Mouse (Mus musculus) ovary, postnatal 36 days (tissue): ENCODE data around the gene Tmed9.
"Not testable (repeated sequence)": the region's sequence is repeated elsewhere in the genome, so short reads cannot be mapped to it uniquely, and the experiment has no call there.

Experiments
- DNase-seq: peaks from one replicate; pipeline ENCODE4 v3.0.0; 2022; ENCODE audit warnings: low spot score, mixed read lengths

Gene Tmed9

DNA sequence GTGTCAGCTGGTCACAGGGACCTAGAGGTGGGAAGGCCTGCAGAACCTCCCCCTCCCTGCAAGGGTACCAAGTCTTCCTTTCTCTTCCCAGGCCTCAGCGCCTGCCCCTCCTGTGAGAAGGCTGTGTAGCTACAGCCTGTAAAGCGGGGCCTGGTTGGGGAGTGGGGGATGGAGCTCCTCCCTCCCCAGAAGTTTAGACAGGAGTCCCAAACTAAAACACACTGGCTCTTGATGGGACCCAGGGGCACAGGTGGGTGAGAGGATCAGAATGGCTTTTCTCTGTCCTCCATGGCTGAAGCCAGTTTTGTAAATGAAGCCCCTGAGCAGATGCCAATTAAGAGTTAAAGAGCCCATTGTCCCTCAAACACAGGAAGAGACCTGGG, 34.1 kb downstream of the Tmed9 start:
- DNase-seq, result no peak

DNA sequence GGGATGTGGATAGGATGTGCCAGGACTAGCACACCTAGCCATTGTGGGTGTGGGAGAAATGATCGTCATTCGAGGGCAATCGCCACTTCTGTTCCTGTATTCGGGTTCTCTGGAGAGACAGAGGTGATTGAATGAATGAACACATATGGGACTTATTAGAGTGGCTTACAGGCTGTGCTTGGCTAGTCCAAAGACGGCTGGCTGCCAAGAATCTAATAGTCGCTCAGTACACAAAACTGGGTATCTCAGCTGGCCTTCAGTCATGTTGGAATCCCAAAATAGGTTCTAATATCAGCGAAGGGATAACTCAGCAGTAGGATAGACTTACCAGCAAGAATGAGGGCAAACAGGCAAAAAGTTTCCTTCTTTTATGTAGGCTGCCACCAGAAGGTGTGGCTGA, 38.5 kb downstream of the Tmed9 start:
- no peak for DNase-seq

DNA sequence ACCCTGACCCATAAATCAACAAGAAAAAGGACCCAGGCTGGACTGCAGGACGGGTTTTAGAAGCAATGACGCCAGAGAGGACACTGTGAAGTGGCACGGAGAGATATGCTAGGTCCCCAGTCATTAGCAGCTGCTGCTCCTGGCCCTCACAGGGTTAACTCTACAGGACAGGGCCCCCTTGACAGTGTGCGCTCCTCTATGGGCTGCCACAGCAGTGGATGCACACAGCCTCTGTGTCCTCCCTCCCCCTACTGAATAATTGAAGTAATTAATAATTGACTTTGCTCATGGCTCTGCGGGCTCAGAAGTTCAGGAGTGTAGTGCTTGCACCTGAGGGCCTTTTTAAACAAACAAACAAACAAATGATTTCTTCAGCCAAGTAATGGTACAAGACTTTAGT, 39.9 kb downstream of the Tmed9 start:
- no peak for DNase-seq

DNA sequence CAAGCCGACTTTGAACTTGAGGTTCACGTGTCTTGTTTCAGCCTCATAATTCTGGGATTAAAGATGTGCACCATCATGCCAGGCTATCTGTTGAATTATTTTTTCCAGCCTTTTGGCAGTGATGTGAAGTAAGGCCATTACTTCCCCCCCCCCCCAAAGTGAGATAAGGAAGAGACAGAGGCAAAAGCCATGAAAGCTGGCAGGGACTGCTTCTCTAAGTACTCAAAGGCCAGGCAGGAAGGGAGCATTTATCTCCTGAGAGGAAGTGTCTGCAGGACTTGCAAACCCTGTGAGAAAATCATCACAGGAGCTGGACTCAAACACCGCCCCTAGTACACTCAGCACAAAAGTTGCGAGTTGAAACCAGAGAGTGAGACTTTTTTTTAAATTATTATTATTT, 45.8 kb downstream of the Tmed9 start:
- DNase-seq, result no peak

DNA sequence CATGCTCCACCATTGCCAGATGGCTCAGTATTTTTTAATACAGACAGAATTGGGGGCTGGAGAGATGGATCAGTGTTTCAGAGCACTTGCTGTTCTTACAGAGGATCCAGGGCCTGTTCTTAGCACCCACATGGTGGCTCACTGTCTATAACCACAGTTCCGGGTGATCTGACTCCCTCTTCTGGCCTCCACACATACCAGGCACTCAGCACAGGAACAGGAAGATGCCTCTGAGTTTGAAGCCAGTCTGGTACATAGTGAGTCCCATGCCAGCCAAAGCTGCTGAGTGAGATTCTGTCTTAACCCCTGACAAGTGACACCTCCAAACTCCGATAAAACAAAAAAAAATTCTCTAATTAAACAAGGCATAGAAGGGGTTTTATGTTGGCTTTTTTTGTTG, 46.7 kb downstream of the Tmed9 start:
- no peak for DNase-seq

DNA sequence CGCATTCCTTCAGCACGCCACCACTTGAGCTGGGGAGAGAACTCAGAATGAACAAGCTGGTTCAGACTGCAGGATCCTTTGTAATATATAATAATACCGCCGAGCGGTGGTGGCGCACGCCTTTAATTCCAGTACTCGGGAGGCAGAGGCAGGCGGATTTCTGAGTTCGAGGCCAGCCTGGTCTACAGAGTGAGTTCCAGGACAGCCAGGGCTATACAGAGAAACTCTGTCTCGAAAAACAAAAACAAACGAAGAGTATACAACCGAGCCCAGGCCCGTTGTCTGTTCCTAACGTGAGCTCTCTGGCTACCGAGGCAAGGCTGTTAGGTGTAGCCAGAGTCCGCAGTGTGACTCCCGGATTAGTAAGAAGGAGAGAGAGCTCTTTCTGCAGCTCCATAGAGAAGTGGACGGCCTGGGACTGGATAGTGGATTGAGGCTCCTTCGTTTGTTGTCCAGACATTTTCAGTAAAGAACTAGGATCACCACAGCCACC, 48.7 kb downstream of the Tmed9 start:
- DNase-seq, result not testable (repeated sequence)

DNA sequence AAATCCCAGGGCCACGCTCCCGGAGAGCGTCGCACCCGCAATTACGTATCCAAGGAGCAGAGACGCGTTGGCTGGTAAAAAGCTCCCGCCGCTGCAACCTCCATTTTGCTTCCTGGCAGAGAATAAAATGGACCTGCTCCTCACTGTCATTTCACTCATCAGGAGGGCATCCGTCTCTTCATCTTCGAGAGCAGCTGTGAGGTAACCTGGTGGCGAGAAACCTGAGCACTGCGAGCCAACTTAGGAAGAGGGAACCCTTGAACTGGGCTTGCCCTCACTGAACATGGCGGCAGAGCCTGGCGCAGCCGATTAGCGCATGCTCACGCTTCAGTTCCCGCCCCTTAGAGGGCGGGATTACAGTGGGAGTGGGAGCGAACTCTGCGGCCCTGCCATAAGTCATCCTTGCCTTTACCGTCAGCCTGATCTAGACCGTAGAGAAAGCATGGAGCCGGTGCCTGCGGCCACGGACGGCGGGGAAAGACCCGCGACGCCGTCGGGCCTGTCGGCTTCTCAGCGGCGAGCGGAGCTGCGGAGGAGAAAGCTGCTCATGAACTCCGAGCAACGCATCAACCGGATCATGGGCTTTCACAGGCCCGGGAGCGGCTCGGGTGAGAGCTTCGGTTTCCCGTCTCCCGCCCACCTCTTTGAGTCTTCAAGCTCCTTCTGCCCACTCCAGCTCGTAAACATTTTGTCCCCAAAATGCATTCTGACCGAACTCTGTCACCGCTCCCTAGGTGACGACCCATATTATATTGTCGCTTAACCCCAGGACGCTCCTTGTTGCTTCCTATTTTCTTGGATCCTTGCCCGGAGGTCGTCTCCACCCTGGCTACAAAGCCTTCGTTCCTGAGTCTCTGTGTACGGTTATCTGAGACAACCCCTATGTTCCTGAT, 49.4 kb downstream of the Tmed9 start, which contains the start of gene Caml:
Caml (plus strand) TSS at position 357 of the 893 bp plus-strand sequence.
- DNase-seq, result peak; percentile 88

DNA sequence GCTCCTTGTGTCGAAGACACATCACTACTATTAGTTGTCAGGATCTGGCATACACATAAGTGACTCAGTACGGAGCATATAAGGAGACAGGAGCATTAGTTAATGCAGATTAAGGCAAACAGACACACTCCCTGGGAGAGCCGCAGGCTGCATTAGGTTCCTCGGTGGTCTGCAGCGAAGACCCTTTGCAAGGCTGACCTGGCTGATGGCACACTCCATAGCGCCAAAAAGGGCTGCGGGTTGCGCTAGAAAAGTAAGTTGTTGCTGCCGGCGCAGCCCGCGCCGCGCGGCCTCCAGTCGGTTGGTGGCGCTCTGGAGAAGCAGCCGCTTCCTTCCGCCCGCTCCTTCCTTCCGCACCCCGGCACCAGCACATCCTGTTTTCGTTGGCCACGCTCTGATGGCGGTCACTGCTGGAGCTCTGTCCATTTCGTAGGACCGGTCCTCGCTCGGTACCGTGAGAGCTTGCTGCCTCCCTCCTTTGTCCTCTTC, 61.2 kb downstream of the Tmed9 start, which contains the start of gene Ddx46:
Ddx46 (plus strand) TSS at position 389 of the 489 bp plus-strand sequence.
- peak; percentile 88 for DNase-seq

DNA sequence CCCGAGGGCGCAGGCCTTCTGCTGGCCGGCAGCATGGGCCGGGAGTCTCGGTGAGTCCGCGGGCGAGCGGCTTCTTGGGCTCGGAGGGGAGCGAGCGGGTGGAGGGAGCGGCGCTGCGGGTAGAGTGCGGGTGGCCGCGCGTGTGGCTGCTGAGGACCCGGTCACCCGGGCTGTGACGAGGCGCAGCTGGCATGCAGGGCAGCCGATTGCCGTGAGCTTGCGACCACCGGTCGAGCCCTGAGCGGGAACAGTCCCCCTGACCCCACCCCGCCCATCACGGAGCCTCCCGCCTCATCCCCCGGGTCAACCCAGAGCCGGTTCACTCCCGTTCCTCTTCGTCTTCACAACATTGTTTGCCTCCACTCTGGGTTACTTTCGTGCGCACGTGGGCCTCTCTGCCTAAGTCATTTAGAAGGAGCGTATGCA, 61.6 kb downstream of the Tmed9 start:
- no peak for DNase-seq

DNA sequence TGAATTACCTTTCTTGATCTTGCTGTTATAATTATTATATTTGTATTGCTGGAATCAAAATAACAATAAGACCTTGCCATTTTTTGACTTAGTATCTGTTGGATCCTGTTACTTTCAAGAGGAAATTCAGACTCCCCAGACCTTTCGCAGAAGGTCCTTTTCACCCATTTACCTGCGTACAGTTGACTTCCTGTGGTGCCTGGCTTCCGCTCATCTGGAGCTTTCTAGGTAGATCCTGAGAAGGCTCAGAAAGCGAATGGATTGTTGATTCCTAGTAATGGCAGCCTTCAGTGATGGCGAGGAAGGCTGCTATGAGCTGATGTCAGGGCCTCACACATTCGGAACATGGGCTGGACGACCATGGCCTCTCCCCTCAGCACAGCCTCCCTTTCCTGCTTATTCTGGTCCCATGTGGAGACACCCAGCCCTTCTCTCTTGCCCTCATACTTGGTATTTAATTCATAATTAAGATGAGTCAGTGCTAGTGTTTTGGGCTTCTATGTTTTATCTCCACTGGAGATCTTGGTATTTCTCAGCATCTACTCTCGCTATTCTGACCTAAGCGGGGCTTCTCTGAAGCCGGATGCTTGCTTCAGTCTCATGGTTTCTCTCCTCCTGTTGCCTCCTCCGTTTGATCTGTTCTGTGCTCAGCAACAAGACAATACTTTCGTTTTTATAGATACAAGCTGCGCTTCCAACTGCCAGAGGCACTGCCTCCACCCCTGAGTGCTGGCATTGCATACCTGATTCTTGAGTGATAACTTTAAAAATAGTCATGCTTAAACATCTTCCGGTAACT, 62.9 kb downstream of the Tmed9 start:
- no peak for DNase-seq

DNA sequence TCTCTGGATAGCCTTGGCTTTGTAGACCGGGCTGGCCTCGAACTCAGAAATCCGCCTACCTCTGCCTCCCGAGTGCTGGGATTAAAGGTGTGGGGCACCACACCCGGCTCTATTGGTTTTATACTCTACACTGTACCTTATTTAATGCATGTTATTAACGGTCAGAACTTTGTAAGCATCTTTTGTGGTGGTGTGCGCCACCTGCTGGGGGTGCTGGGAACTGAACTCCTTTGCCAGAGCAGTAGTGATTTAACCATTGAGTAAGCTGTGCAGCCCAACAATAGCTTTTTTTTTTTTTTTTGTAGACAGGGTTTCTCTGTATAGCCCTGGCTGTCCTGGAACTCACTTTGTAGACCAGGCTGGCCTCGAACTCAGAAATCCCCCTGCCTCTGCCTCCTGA, 66.9 kb downstream of the Tmed9 start:
- peak; percentile 72 for DNase-seq

DNA sequence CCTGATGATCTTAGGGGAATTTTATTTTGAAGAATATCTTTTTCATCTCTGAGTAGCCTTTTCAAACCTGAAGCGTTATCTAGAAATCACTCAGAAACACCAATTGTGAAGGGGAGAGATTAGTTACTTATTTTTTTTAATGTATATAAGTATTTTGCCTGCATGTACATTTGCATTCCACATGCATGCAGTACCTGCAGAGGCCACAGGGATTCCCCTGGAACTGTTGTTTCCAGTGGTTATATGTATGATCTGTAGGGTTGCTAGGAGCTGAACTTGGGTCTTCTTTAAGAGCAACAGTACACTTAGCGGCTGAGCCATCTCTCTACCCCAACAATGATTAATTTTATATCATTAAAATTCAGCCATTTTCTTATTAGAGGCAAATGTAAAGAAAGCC, 71.0 kb downstream of the Tmed9 start:
- no peak for DNase-seq
